ENCODE assay signal across 30 mouse cellular contexts in genomic region chr10:59196763-59197162, GRCm38 (mm10). TPM values are rescaled to one million over a fixed set of nuclear protein-coding genes. Genes with fewer than 3 reads are reported as not detected.
DNase-seq lines count a peak whose midpoint lies in the region; ATAC-seq and TF ChIP-seq lines count a peak whose summit lies in the region.
"Had no signal": no experiment of that assay in that cellular context is flagged by ENCODE, and none has a peak within 500 bp of the region (broad histone marks: within the 10 kb centered on the region; RNA-seq: fewer than 3 reads in every experiment).

No protein-coding gene starts in this region.

- no peak for TF ChIP-seq CTCF in gastrocnemius, adult 2 months (IDR thresholded peaks at IDR 0.05)

- H3K36me3 ChIP-seq in neural tube, embryonic 11.5 days (ENCODE audit: control insufficient read depth, insufficient read depth, low read length) = no peaks in the 10 kb centered on the region
- H3K36me3 ChIP-seq: embryonic facial prominence, embryonic 12.5 days; forebrain, embryonic 12.5 days; forebrain, embryonic 15.5 days; heart, embryonic 10.5 days; heart, embryonic 13.5 days had no signal

- H3K27me3 ChIP-seq in neural tube, embryonic 11.5 days (ENCODE audit: control insufficient read depth, insufficient read depth, low read length) = no peaks in the 10 kb centered on the region
- H3K27me3 ChIP-seq: embryonic facial prominence, embryonic 12.5 days; forebrain, embryonic 12.5 days; forebrain, embryonic 15.5 days; heart, embryonic 13.5 days had no signal

- peak; percentile 51 for DNase-seq in adrenal gland, postnatal 14 days
- DNase-seq in adrenal gland, postnatal 25 days = no peak
- DNase-seq in gastrocnemius, adult 2 months = peak; percentile 32
- DNase-seq in gastrocnemius, postnatal 4 days (ENCODE audit: low spot score in 2 of 2) = no peak
- DNase-seq in neural tube, embryonic 11.5 days (ENCODE audit: low spot score) = no peak
- no peak for DNase-seq in neural tube, embryonic 10.5 days (ENCODE audit: extremely low spot score, low spot score)
- DNase-seq in embryo, embryonic 9.5 days (ENCODE audit: extremely low spot score) = no peak
- DNase-seq: cerebellum, adult 11 months; cerebellum, adult 2 months; cerebellum, adult 9-11 months; cerebellum, postnatal 36 days; embryo, embryonic 11 days; gastrocnemius, postnatal 10 days; heart, adult 2 months; heart, postnatal 14 days; heart, postnatal 4 days; kidney, adult 18-20 months; kidney, adult 9 months had no signal

- H3K4me3 ChIP-seq in gastrocnemius, adult 2 months = no peak overlapping the region
- no peak overlapping the region for H3K4me3 ChIP-seq in neural tube, embryonic 11.5 days (ENCODE audit: low read depth, low read length)
- H3K4me3 ChIP-seq: embryonic facial prominence, embryonic 12.5 days; erythroblast, embryonic 14.5 days; forebrain, embryonic 12.5 days; forebrain, embryonic 15.5 days; heart, adult 2 months; heart, embryonic 10.5 days; heart, embryonic 13.5 days had no signal

- H3K9me3 ChIP-seq in neural tube, embryonic 11.5 days (ENCODE audit: control insufficient read depth, low read length) = no peaks in the 10 kb centered on the region
- H3K9me3 ChIP-seq: embryonic facial prominence, embryonic 12.5 days; forebrain, embryonic 12.5 days; forebrain, embryonic 15.5 days; heart, embryonic 10.5 days; heart, embryonic 13.5 days had no signal

- 85% methylated on average over 3 of the region's 3 CpGs for WGBS in neural tube, embryonic 11.5 days

- no peaks in the 10 kb centered on the region for H3K4me1 ChIP-seq in neural tube, embryonic 11.5 days (ENCODE audit: control insufficient read depth, insufficient read depth, low read length)

- no peak overlapping the region for H3K27ac ChIP-seq in gastrocnemius, adult 2 months
- H3K27ac ChIP-seq in neural tube, embryonic 11.5 days (ENCODE audit: low read depth, low read length) = no peak overlapping the region
- H3K27ac ChIP-seq: embryonic facial prominence, embryonic 12.5 days; forebrain, embryonic 12.5 days; forebrain, embryonic 15.5 days; heart, adult 2 months; heart, embryonic 10.5 days; heart, embryonic 13.5 days; hindbrain, embryonic 14.5 days; hindbrain, postnatal 0 days had no signal

- H3K4me2 ChIP-seq in neural tube, embryonic 11.5 days (ENCODE audit: low read depth) = no peak overlapping the region
- H3K4me2 ChIP-seq: embryonic facial prominence, embryonic 12.5 days; forebrain, embryonic 12.5 days; forebrain, embryonic 15.5 days; heart, embryonic 13.5 days; hindbrain, embryonic 14.5 days had no signal

- no peak for ATAC-seq in neural tube, embryonic 11.5 days (ENCODE audit: insufficient read depth, low FRiP score, low TSS enrichment)
- ATAC-seq: CD4-positive, CD25-positive, alpha-beta regulatory T cell, adult 4 months; forebrain, embryonic 15.5 days; hindbrain, postnatal 0 days; inflammation-experienced regulatory T-cells, adult 6 months; intestine, embryonic 16.5 days had no signal

- intact Hi-C loops in gastrocnemius, adult 2 months (cut with DNase I) = no loop called here

- H3K9ac ChIP-seq in neural tube, embryonic 11.5 days (ENCODE audit: low read length) = 0 out of 2 replicates have a peak overlapping the region, but pooled peaks have one; percentile 4
- H3K9ac ChIP-seq: embryonic facial prominence, embryonic 12.5 days; forebrain, embryonic 12.5 days; forebrain, embryonic 15.5 days; heart, embryonic 13.5 days; hindbrain, embryonic 14.5 days had no signal

RNA-seq across cellular contexts. Expression of gene Sept10, which starts 24.9 kb away (rescaled TPM):
- total RNA-seq in adrenal gland, postnatal 14 days (2021) = 52.2 and 54.0 TPM in 2 replicates
- 47.4 and 67.0 TPM in 2 replicates for total RNA-seq in adrenal gland, postnatal 25 days (2021)
- total RNA-seq in gastrocnemius, adult 2 months (2021) = 1 to 10 TPM; 6.0 to 7.6 TPM
- 10 to 100 TPM; 42.5 to 46.4 TPM for total RNA-seq in gastrocnemius, postnatal 4 days (2021)
- polyA plus RNA-seq in neural tube, embryonic 11.5 days (2014; fragmentation: Nextera tagmentation; extraction: Ambion mirVana) = 32.5 and 34.8 TPM in 2 replicates
- total RNA-seq: MEL had no signal
- polyA plus RNA-seq: erythroblast, embryonic 14.5 days had no signal

RNA-seq across cellular contexts. Expression of gene Sowahc, which starts 25.0 kb away (rescaled TPM):
- 22.7 and 24.6 TPM in 2 replicates for total RNA-seq in adrenal gland, postnatal 14 days (2021)
- total RNA-seq in adrenal gland, postnatal 25 days (2021) = 29.0 and 29.1 TPM in 2 replicates
- under 1 TPM; 0.75 to 0.77 TPM for total RNA-seq in gastrocnemius, adult 2 months (2021)
- total RNA-seq in gastrocnemius, postnatal 4 days (2021) = 1 to 10 TPM; 5.5 to 5.9 TPM
- 13.0 and 13.6 TPM in 2 replicates for polyA plus RNA-seq in neural tube, embryonic 11.5 days (2014; fragmentation: Nextera tagmentation; extraction: Ambion mirVana)
- total RNA-seq: MEL had no signal
- polyA plus RNA-seq: erythroblast, embryonic 14.5 days had no signal

Comparison
In these comparisons a context has a peak if more than half of its experiments do, and no peak if none do; other contexts are left out.
1. DNase-seq: peak in adrenal gland, postnatal 14 days (single experiment) and gastrocnemius, adult 2 months (single experiment); none in adrenal gland, postnatal 25 days (single experiment), gastrocnemius, postnatal 4 days (0 of 2), neural tube, embryonic 11.5 days (single experiment), neural tube, embryonic 10.5 days (single experiment) and embryo, embryonic 9.5 days (single experiment).